Mouse (Mus musculus): Measurements from ENCODE around the gene Pex16.

- TF ChIP-seq POLR2A (IDR thresholded peaks at IDR 0.05; ENCODE audit: insufficient read depth, low read depth, low read length), result no peak
- TF ChIP-seq CTCF (IDR thresholded peaks at IDR 0.05; ENCODE audit: insufficient read depth, low read depth, low read length), result no peak
Measured at GRCm38 (mm10) chr2:92411705-92412104, 37.2 kb downstream of the Pex16 start.
